ENCODE assay signal across 22 mouse cellular contexts in the genomic region with DNA sequence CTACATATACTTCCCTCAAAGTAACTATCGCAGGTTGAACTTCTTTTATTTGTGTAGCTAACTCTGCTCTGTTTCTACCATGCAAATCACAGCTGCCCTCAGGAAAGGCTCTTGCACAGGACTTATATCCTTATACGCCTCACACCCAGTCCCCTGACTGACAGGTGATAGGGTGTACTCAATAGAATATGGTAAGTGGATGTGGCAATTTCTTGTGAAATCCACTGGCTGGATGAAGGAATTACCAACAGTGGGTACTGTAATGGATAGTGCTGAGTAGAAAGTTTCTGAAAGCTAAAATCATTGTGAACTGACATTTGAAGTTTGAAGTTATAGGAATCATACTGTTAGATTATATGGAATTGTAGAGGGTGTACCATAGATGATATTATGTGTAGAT.
DNase-seq lines count a peak whose midpoint lies in the region; ATAC-seq and TF ChIP-seq lines count a peak whose summit lies in the region.
"Had no signal": no experiment of that assay in that cellular context is flagged by ENCODE, and none has a peak within 500 bp of the region (broad histone marks: within the 10 kb centered on the region; RNA-seq: fewer than 3 reads in every experiment).

No protein-coding gene starts in this region.

- 57% methylated on average over 2 of the region's 2 CpGs for whole genome bisulfite sequencing in intestine, postnatal 0 days
- 91% methylated on average over 2 of the region's 2 CpGs for WGBS in intestine, embryonic 15.5 days
- 85% methylated on average over 2 of the region's 2 CpGs for WGBS in kidney, embryonic 16.5 days

- H3K4me1 ChIP-seq in intestine, postnatal 0 days (replicated peaks; ENCODE audit: control insufficient read depth, insufficient read depth, low read length): 0 out of 2 replicates have a peak, but pooled peaks cover 3% of the 10 kb centered on the region
- H3K4me1 ChIP-seq in intestine, embryonic 15.5 days (replicated peaks): no peaks in the 10 kb centered on the region
- H3K4me1 ChIP-seq in kidney, embryonic 16.5 days (ENCODE audit: insufficient read depth, low read length): no peaks in the 10 kb centered on the region
- H3K4me1 ChIP-seq: embryonic facial prominence, embryonic 12.5 days; embryonic facial prominence, embryonic 15.5 days; hindbrain, embryonic 10.5 days had no signal

- TF ChIP-seq CTCF in intestine, postnatal 0 days (IDR thresholded peaks at IDR 0.05; ENCODE audit: low read depth): no peak

- H3K9ac ChIP-seq in intestine, postnatal 0 days (ENCODE audit: low read depth, low read length): no peak overlapping the region
- H3K9ac ChIP-seq in intestine, embryonic 15.5 days: no peak overlapping the region
- no peak overlapping the region for H3K9ac ChIP-seq in kidney, embryonic 16.5 days (replicated peaks; ENCODE audit: low read length)
- H3K9ac ChIP-seq: embryonic facial prominence, embryonic 12.5 days; embryonic facial prominence, embryonic 15.5 days; forebrain, postnatal 0 days; heart, embryonic 12.5 days; heart, embryonic 15.5 days; hindbrain, embryonic 14.5 days had no signal

- H3K9me3 ChIP-seq in intestine, postnatal 0 days (ENCODE audit: control insufficient read depth): no peaks in the 10 kb centered on the region
- no peaks in the 10 kb centered on the region for H3K9me3 ChIP-seq in intestine, embryonic 15.5 days
- no peaks in the 10 kb centered on the region for H3K9me3 ChIP-seq in kidney, embryonic 16.5 days (ENCODE audit: low read length)
- H3K9me3 ChIP-seq: embryonic facial prominence, embryonic 12.5 days; embryonic facial prominence, embryonic 15.5 days; heart, embryonic 12.5 days; heart, embryonic 15.5 days; hindbrain, embryonic 10.5 days had no signal

- no peaks in the 10 kb centered on the region for H3K27me3 ChIP-seq in intestine, postnatal 0 days (replicated peaks; ENCODE audit: control insufficient read depth, insufficient read depth, low read length)
- H3K27me3 ChIP-seq in intestine, embryonic 15.5 days (replicated peaks): no peaks in the 10 kb centered on the region
- no peaks in the 10 kb centered on the region for H3K27me3 ChIP-seq in myocyte (ENCODE audit: control insufficient read depth, insufficient read depth, insufficient read length)
- H3K27me3 ChIP-seq in kidney, embryonic 16.5 days (ENCODE audit: insufficient read depth, low read length): no peaks in the 10 kb centered on the region
- H3K27me3 ChIP-seq: embryonic facial prominence, embryonic 12.5 days; embryonic facial prominence, embryonic 15.5 days; heart, embryonic 12.5 days; heart, embryonic 15.5 days had no signal

- no peak for TF ChIP-seq POLR2A in myocyte (IDR thresholded peaks at IDR 0.05; ENCODE audit: insufficient read length, low read depth)

- no peak overlapping the region for H3ac ChIP-seq in myocyte (ENCODE audit: control insufficient read depth, insufficient read length)

- H3K36me3 ChIP-seq in intestine, postnatal 0 days (ENCODE audit: control insufficient read depth, insufficient read depth): no peaks in the 10 kb centered on the region
- no peaks in the 10 kb centered on the region for H3K36me3 ChIP-seq in intestine, embryonic 15.5 days
- no peaks in the 10 kb centered on the region for H3K36me3 ChIP-seq in myocyte (ENCODE audit: control insufficient read depth, insufficient read depth)
- no peaks in the 10 kb centered on the region for H3K36me3 ChIP-seq in kidney, embryonic 16.5 days (ENCODE audit: insufficient read depth, low read length)
- H3K36me3 ChIP-seq: embryonic facial prominence, embryonic 12.5 days; embryonic facial prominence, embryonic 15.5 days; heart, embryonic 12.5 days; heart, embryonic 15.5 days; hindbrain, embryonic 10.5 days had no signal

- no peak overlapping the region for H3K27ac ChIP-seq in intestine, postnatal 0 days (ENCODE audit: low read depth, low read length)
- no peak overlapping the region for H3K27ac ChIP-seq in intestine, embryonic 15.5 days
- H3K27ac ChIP-seq in kidney, embryonic 16.5 days (ENCODE audit: low read length): no peak overlapping the region
- H3K27ac ChIP-seq: embryonic facial prominence, embryonic 12.5 days; embryonic facial prominence, embryonic 15.5 days; heart, embryonic 15.5 days; hindbrain, embryonic 10.5 days; hindbrain, embryonic 14.5 days; hindbrain, postnatal 0 days had no signal

- peak; percentile 47 for DNase-seq in lung, postnatal 36 days
- no peak for DNase-seq in lung, postnatal 10 days
- DNase-seq: adrenal gland, adult 2 months; adrenal gland, postnatal 14 days; cerebellum, adult 11 months; cerebellum, adult 2 months; cerebellum, adult 9-11 months; cerebellum, postnatal 25 days; forebrain, postnatal 0 days had no signal

- H3K79me2 ChIP-seq in myocyte (ENCODE audit: control insufficient read depth, insufficient read depth): no peaks in the 10 kb centered on the region

- H3K4me2 ChIP-seq in intestine, postnatal 0 days (replicated peaks; ENCODE audit: low read depth): no peak overlapping the region
- no peak overlapping the region for H3K4me2 ChIP-seq in intestine, embryonic 15.5 days (replicated peaks)
- peak overlapping the region; percentile 39 for H3K4me2 ChIP-seq in myocyte (ENCODE audit: low read depth)
- no peak overlapping the region for H3K4me2 ChIP-seq in kidney, embryonic 16.5 days (replicated peaks; ENCODE audit: low read depth, low read length)
- H3K4me2 ChIP-seq: embryonic facial prominence, embryonic 12.5 days; embryonic facial prominence, embryonic 15.5 days; heart, embryonic 12.5 days; heart, embryonic 15.5 days; hindbrain, embryonic 14.5 days had no signal

- peak; percentile 22; the same call in 1 of the 2 replicates for ATAC-seq in intestine, postnatal 0 days
- ATAC-seq in intestine, embryonic 15.5 days: no peak
- no peak for ATAC-seq in kidney, embryonic 16.5 days (ENCODE audit: low FRiP score, low TSS enrichment)
- ATAC-seq: CD4-positive, CD25-positive, alpha-beta regulatory T cell, adult 4 months; forebrain, postnatal 0 days; hindbrain, postnatal 0 days; inflammation-experienced regulatory T-cells, adult 6 months had no signal

- no peak overlapping the region for H3K4me3 ChIP-seq in intestine, postnatal 0 days (ENCODE audit: low read depth, low read length)
- H3K4me3 ChIP-seq in intestine, embryonic 15.5 days (replicated peaks): no peak overlapping the region
- no peak overlapping the region for H3K4me3 ChIP-seq in myocyte
- no peak overlapping the region for H3K4me3 ChIP-seq in kidney, embryonic 16.5 days (ENCODE audit: low read length)
- H3K4me3 ChIP-seq: embryonic facial prominence, embryonic 12.5 days; embryonic facial prominence, embryonic 15.5 days; heart, embryonic 12.5 days; heart, embryonic 15.5 days; hindbrain, embryonic 10.5 days had no signal

TF ChIP-seq in myocyte, 11 proteins besides CTCF, POLR2A, EP300 and RAD21:
- no peak for TF ChIP-seq TCF3 (IDR thresholded peaks at IDR 0.05; ENCODE audit: insufficient read length, low read depth)
- TF ChIP-seq MYOD1 (IDR thresholded peaks at IDR 0.05; ENCODE audit: control insufficient read depth in 1 of 3, insufficient read length in 2 of 3, low read depth in 2 of 3): no peak
- no peak for TF ChIP-seq USF1 (IDR thresholded peaks at IDR 0.05; ENCODE audit: low read depth)
- TF ChIP-seq CEBPB (IDR thresholded peaks at IDR 0.05; ENCODE audit: insufficient read depth, poor library complexity, severe bottlenecking): no peak
- no peak for TF ChIP-seq TCF12 (IDR thresholded peaks at IDR 0.05; ENCODE audit: insufficient read depth, poor library complexity, severe bottlenecking)
- TF ChIP-seq POLR2AphosphoS2 (IDR thresholded peaks at IDR 0.05; ENCODE audit: insufficient read length, low read depth): no peak
- TF ChIP-seq MYOG (IDR thresholded peaks at IDR 0.05; ENCODE audit: control insufficient read depth in 1 of 3, insufficient read depth in 1 of 3, insufficient read length in 2 of 3, low read depth in 2 of 3): no peak
- no peak for TF ChIP-seq E2F4 (IDR thresholded peaks at IDR 0.05; ENCODE audit: insufficient read depth)
- no peak for TF ChIP-seq SRF (IDR thresholded peaks at IDR 0.05; ENCODE audit: control insufficient read depth, insufficient read length, low read depth)
- TF ChIP-seq REST (IDR thresholded peaks at IDR 0.05; ENCODE audit: insufficient read depth, insufficient read length): no peak
- no peak for TF ChIP-seq MAX (IDR thresholded peaks at IDR 0.05; ENCODE audit: low read depth)
